Mouse (Mus musculus): ENCODE results near the gene Ptprt.
A peak's percentile ranks its signal among the peaks of the same experiment; 100 is the strongest.

The Ptprt gene

GRCm38 (mm10) chr2:162660941-162661386 lies at the start of gene Ptprt:
Gene Ptprt, minus strand, starts transcription at chr2:162661147.
- DNase-seq: no peak

DNA sequence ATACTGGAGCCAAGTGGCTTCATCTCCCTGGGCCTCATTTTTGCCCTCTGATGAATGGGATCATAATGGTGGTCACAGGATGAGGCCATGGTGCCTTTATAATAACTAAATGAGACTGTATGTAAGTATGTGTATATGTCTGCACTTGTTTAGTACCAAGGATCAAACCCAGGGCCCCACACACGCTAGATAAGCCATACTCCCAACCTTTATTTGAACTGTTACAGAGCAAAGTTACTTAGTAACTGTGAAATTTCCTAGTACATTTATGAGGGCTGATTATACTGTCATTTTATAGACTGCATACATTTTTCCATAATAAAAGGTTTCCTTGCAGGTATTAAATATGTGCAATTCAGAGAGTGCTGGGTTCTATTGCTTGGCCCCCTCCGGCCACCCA lies 49.5 kb upstream of the Ptprt start:
- DNase-seq: no peak

GRCm38 (mm10) chr2:162699691-162700090 lies 38.7 kb upstream of the Ptprt start:
- no peak for DNase-seq

DNA sequence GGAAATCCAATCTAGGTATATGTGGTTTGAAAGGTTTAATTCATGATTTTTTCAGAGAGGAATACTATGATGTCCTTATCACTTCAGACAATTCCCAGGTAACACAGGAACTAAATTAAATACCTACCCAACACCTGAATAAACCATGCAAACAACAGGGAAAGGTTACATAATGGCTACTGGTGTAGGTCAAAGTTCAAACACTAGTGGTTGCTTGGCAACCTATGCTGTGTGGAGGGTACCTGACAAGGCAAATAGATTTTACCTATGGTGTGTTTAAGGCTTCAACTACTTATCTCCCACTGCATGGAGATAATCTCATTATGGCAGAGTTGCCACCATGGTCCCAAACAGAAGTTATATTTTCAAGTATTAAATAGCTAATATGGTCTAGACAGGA lies 38.1 kb upstream of the Ptprt start:
- no peak for DNase-seq

DNA sequence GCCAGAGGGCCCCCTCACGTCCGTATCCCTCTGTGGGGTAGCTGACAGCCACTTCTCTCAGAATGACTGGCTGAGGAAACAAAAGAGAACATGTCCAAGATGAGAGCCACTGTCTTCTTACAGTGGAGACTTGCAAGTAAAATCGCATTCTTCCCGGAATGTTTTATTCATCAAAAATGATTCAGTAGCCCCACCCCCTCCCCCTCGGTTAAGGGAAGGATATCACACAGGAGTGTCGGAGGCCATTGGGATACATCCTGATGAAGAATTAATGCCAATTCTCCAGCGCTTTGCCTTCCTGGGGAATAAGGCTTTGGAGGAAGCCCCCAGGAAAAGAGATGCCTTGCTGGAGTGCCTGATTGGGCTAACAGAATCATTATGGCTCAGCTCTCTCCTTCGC lies 37.1 kb upstream of the Ptprt start:
- no peak for DNase-seq

DNA sequence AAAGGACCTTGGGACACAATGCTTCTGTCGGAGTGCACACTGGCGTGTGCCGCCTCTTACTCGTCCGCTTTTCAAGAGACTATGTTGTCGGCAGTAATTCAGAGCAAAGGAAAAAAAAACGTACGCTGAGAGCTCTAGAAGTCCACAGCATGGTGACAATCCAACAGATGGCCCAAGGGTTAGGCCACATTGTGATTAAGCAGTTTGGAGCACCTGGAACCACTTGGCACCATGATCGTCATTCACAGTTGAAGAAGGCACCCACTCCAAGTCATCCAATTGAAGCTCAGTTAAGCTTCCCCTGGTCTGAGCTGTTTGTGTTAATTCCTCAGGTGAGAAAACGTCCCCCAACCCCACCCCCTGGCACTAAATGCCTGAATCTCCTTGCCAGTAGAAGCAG lies 36.2 kb upstream of the Ptprt start:
- DNase-seq: no peak

GRCm38 (mm10) chr2:162692143-162692542 lies 31.2 kb upstream of the Ptprt start:
- DNase-seq: no peak

- DNase-seq: no peak
Observed at GRCm38 (mm10) chr2:162682674-162683073, 21.7 kb upstream of the Ptprt start.

- no peak for DNase-seq
Observed at GRCm38 (mm10) chr2:162662431-162662970, 1.6 kb upstream of the Ptprt start.

GRCm38 (mm10) chr2:162661733-162662132 lies 786 bp upstream of the Ptprt start:
- DNase-seq: no peak

DNA sequence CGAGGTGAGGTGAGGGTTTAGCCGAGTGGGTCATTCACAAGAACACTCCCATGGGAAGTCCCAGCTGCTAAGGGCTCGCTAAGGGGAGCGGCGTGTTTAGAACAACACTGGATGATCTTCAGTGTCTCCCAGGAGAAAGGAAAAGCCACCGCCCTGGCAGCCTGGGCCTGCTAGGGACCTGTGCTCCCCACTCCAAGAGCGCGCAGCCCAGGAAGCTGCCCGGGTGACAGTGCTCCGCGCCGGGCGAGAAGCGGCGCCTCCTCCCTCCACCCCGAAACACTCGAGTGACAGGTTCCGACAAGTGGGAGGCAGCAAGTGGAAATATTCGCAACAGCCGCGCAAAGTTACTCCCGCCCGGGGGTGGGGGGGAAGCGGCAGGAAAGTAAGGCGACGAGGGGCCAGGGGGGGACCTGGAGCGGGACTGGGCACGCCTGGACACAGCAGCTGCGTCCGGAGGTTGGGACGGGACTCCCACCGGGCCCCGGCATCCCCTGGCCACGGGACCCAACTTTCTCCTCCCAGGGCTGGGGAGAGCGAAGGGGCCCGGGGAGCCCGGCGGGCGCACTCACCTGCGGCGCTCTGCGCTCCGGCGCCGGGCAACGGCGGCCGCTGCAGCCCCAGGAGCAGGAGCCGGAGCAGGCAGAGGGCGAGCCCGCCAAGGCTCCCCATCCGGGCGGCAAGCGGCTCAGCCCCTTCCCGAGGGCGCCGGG lies 561 bp downstream of the Ptprt start:
- DNase-seq: no peak

DNA sequence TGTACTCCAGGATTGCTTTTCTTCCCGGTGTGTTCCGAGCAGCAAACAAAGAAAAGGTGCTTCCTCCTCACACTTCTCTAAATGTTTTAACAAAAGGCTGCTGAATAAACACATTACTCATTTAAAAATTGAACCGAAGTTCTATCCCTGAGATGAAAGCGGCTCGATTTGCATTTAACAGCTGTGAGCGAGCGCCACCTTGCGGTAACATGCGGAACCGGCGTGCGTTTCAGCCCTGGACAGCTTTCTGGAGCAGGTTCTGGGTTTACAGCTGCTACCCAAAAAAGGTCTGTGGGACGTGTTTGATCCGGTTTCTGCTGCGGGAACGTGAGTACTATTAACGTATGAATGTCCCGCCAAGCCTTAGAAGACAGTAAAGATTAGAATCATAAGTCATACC lies 1.9 kb downstream of the Ptprt start:
- peak; percentile 80 for DNase-seq

DNA sequence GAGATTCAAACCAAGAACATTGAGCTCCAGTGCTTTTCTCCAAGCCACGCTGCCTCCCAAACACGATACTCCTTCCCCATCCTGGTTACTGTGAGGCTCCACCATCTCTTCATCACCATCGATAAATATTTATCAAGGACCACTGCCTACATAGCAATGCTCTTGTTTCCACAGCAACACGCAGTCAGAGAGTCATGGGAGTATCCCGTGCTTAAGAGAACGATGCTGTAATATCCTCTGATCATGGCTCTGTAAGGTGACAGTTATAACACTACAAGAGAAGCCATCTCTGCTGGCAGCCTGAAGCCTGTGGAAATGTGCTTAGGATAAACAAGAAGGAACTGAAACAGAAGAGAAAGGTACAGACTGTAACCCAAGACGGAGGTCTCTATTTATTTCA lies 3.4 kb downstream of the Ptprt start:
- no peak for DNase-seq

DNA sequence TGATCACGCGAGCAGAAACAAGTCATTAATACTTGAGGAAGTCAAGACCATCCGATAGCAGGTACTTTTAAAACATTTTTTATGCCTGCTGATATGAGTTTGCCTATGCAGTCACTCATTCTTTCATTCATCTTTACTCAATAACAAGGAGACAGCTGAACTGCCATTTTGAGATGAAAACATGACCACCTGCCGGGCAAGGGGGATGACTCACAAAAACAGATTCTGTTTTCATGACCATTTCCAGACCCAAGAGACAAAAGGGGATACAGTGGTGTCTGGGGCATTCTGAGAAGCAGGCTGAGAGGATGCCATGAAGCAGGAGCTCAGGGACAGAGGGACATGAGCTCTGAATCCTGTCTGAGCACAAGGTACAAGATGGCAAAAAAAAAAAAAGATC lies 6.5 kb downstream of the Ptprt start:
- no peak for DNase-seq

GRCm38 (mm10) chr2:162638676-162639075 lies 22.3 kb downstream of the Ptprt start:
- DNase-seq: no peak

DNA sequence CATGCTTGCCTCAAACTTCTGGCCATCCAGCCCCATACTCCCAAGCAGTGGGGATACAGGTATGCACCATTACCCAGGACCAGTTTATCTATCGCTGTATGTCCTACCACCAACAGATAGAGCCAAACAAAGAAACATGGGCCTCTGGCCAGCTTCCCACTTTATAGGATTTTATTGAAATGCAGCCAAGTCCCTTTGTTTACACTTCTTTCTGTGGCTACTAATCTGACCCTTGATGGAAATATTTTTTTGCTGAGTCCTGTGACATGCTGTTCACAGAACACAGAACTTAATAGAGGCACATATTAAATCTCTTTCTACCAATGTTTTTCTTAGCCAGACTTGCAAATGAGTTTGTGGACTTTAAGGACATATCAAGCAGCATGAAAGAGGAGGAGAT lies 23.4 kb downstream of the Ptprt start:
- no peak for DNase-seq

DNA sequence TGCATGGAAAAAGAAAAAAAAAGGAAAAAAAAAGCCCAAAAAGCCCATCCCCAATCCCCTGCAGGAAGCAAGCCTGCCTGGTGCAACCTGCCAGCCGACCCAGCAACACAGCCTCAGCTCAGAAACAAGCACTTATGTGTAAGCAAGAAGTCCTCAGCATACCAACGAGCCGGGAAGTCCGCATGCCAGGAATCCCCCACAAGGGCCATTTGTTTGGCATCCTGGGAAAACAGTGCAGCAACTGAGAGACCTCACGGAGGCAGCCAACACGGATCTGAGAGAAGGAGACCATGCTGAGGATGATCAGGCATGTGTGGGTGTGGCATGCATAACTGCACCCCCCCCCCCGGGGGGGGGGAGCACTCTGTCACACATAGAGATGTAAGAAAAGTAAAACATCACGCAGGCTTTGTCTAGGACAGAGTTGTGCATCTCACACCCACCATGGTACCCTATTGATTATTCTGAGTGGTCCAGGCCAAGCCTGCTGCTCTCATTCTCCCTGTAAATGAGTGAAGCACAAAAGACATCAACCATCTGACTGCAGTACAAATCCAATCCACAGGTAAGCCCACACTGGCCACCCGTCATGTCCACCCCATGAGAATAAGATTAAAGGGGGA lies 24.4 kb downstream of the Ptprt start:
- DNase-seq: peak; percentile 83

DNA sequence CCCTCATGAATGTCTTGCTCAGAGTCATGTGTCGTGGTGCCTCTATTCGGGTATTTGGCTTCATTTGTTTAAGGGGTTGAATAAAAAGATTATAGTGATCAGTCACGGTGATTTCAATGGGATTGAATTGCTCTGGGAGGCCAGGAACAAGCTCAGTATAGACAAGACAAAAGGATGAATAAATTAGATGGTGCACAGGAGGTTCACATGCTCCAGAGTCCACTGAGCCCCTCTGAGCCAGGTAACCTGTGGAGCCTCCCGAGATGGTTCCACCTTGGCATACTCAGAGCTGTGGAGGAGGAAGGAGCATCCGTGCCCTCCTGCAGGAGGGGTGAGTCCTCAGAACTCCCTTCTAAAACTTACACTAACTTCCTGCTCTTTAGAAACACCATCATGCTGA lies 26.0 kb downstream of the Ptprt start:
- no peak for DNase-seq

GRCm38 (mm10) chr2:162626076-162626475 lies 34.9 kb downstream of the Ptprt start:
- no peak for DNase-seq

GRCm38 (mm10) chr2:162624707-162625106 lies 36.2 kb downstream of the Ptprt start:
- DNase-seq: no peak

DNA sequence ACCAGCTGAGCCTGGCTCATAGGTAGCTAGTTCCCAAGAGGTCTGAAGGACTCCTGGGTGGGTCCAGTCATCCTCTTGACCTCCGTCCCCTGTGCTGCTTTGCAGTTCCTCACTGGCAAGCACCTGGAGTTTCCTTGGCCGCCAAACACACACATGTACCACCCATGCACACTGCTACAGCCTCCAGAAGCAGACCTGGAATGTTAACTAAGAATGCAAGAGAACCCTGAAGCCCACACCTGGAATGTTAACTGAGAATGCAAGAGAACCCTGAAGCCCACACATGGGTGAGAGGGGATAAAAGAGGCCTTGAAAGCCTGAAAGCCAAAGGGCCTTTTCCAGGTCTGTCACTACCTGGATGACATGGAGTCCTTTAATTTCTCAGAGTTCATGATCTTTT lies 46.7 kb downstream of the Ptprt start:
- no peak for DNase-seq

GRCm38 (mm10) chr2:162613480-162613879 lies 47.5 kb downstream of the Ptprt start:
- DNase-seq: no peak

- DNase-seq: no peak
Observed at GRCm38 (mm10) chr2:162602721-162603120, 58.2 kb downstream of the Ptprt start.

- no peak for DNase-seq
Observed at GRCm38 (mm10) chr2:162591388-162591787, 69.6 kb downstream of the Ptprt start.

- no peak for DNase-seq
Observed at GRCm38 (mm10) chr2:162581651-162582050, 79.3 kb downstream of the Ptprt start.
